Mouse (Mus musculus) ovary, postnatal 14 days (tissue): Measurements from ENCODE around the gene Lrrc27.
A peak's percentile ranks its signal among the peaks of the same experiment; 100 is the strongest.

Experiments
- DNase-seq: peaks from one replicate; pipeline ENCODE4 v3.0.0; 2022; ENCODE audit warnings: low spot score

Gene Lrrc27

GRCm38 (mm10) chr7:139214596-139215340, 2.0 kb downstream of the Lrrc27 start:
- DNase-seq = no peak

- DNase-seq = no peak
Measured at GRCm38 (mm10) chr7:139215516-139215915, 2.7 kb downstream of the Lrrc27 start.

GRCm38 (mm10) chr7:139215946-139216345, 3.2 kb downstream of the Lrrc27 start:
- no peak for DNase-seq

- no peak for DNase-seq
Measured at GRCm38 (mm10) chr7:139216464-139216863, 3.7 kb downstream of the Lrrc27 start.

- DNase-seq = no peak
Measured at GRCm38 (mm10) chr7:139217046-139217445, 4.3 kb downstream of the Lrrc27 start.

- DNase-seq = no peak
Measured at GRCm38 (mm10) chr7:139218641-139219415, 6.0 kb downstream of the Lrrc27 start.

- DNase-seq = no peak
Measured at GRCm38 (mm10) chr7:139219486-139219885, 6.7 kb downstream of the Lrrc27 start.

- DNase-seq = no peak
Measured at GRCm38 (mm10) chr7:139220303-139220702, 7.5 kb downstream of the Lrrc27 start.

- DNase-seq = no peak
Measured at GRCm38 (mm10) chr7:139221072-139221471, 8.3 kb downstream of the Lrrc27 start.

GRCm38 (mm10) chr7:139221856-139222255, 9.1 kb downstream of the Lrrc27 start:
- DNase-seq = no peak

GRCm38 (mm10) chr7:139222341-139222740, 9.6 kb downstream of the Lrrc27 start:
- DNase-seq = no peak

- DNase-seq = no peak
Measured at GRCm38 (mm10) chr7:139224070-139224469, 11.3 kb downstream of the Lrrc27 start.

GRCm38 (mm10) chr7:139224725-139225124, 11.9 kb downstream of the Lrrc27 start:
- DNase-seq = no peak

- DNase-seq = no peak
Measured at GRCm38 (mm10) chr7:139226416-139226815, 13.6 kb downstream of the Lrrc27 start.

GRCm38 (mm10) chr7:139228447-139229171, 15.8 kb downstream of the Lrrc27 start:
- no peak for DNase-seq

GRCm38 (mm10) chr7:139229837-139230236, 17.0 kb downstream of the Lrrc27 start:
- DNase-seq = no peak

GRCm38 (mm10) chr7:139230241-139230640, 17.5 kb downstream of the Lrrc27 start:
- no peak for DNase-seq

- DNase-seq = peak; percentile 90
Measured at GRCm38 (mm10) chr7:139233714-139234113, 20.9 kb downstream of the Lrrc27 start.

GRCm38 (mm10) chr7:139234426-139235188, 21.8 kb downstream of the Lrrc27 start:
- DNase-seq = peak; percentile 44

GRCm38 (mm10) chr7:139235651-139236358, 23.0 kb downstream of the Lrrc27 start:
- no peak for DNase-seq

GRCm38 (mm10) chr7:139239432-139239831, 26.6 kb downstream of the Lrrc27 start:
- no peak for DNase-seq
